Mouse (Mus musculus): ENCODE data around the gene Dnase2a. TPM values are rescaled to one million over a fixed set of nuclear protein-coding genes. Genes with fewer than 3 reads are reported as not detected.

The Dnase2a gene
- polyA plus RNA-seq, 1 experiment: 44.9 TPM

DNA sequence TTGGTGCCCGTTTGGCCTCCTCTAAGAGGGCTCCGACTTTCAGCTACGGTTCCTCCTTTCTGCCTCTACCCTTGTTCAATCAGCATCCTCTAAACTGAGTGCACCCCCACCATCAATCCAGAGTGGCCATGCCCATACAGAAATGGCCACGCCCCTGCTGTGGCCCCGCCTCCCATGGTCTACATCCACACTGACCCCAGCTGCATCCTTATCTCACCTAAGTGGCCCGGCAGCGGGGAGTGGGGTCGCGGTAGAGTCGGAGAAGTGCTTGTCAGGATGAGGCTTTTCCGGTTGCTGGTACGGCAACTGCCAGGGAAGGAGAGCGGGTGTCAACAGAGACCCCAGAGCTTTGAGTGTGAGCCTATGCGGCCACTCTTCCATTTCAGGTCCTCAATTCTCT is 27.1 kb downstream of the Dnase2a start:
- TF ChIP-seq POLR2A (IDR thresholded peaks at IDR 0.05; ENCODE audit: low read depth, low read length): no peak
- TF ChIP-seq CTCF (IDR thresholded peaks at IDR 0.05; ENCODE audit: extremely low read depth, insufficient read depth, insufficient read length, insufficient replicate concordance): no peak
- Histone ChIP-seq H3K27ac (ENCODE audit: insufficient read depth, low read length) (no peak overlapping the region), H3K4me3 (ENCODE audit: extremely low read depth, insufficient read depth, insufficient read length) (no peak overlapping the region), H3K4me1 (ENCODE audit: control insufficient read depth, insufficient read depth, insufficient read length) (peaks cover 8% of the 10 kb centered on the region; the same call in 1 of the 2 replicates), H3K27me3 (ENCODE audit: control insufficient read depth, insufficient read depth, low read length) (peaks cover 14% of the 10 kb centered on the region), H3K36me3 (ENCODE audit: control insufficient read depth, insufficient read depth, low read length) (no peaks in the 10 kb centered on the region)
- WGBS: 5% methylated on average over 14 of the region's 14 CpGs
- no peak for DNase-seq (ENCODE audit: low read depth in 1 of 2, low spot score in 2 of 2)

GRCm38 (mm10) chr8:84936041-84936961 is 27.9 kb downstream of the Dnase2a start:
- 24% methylated on average over 23 of the region's 23 CpGs for WGBS
- Histone ChIP-seq H3K36me3 (ENCODE audit: control insufficient read depth, insufficient read depth, low read length) (no peaks in the 10 kb centered on the region), H3K4me1 (ENCODE audit: control insufficient read depth, insufficient read depth, insufficient read length) (peaks cover 8% of the 10 kb centered on the region; the same call in 1 of the 2 replicates), H3K27ac (ENCODE audit: insufficient read depth, low read length) (no peak overlapping the region), H3K4me3 (ENCODE audit: extremely low read depth, insufficient read depth, insufficient read length) (no peak overlapping the region), H3K27me3 (ENCODE audit: control insufficient read depth, insufficient read depth, low read length) (peaks cover 14% of the 10 kb centered on the region)
- DNase-seq (ENCODE audit: low read depth in 1 of 2, low spot score in 2 of 2): no peak
- TF ChIP-seq CTCF (IDR thresholded peaks at IDR 0.05; ENCODE audit: extremely low read depth, insufficient read depth, insufficient read length, insufficient replicate concordance): no peak
- TF ChIP-seq POLR2A (IDR thresholded peaks at IDR 0.05; ENCODE audit: low read depth, low read length): no peak

- Histone ChIP-seq H3K4me3 (ENCODE audit: extremely low read depth, insufficient read depth, insufficient read length) (peak within 1 kb of the TSS; percentile 47; the same call in 1 of the 2 replicates), H3K4me1 (ENCODE audit: control insufficient read depth, insufficient read depth, insufficient read length) (peaks cover 8% of the 10 kb centered on the region; the same call in 1 of the 2 replicates), H3K36me3 (ENCODE audit: control insufficient read depth, insufficient read depth, low read length) (no peaks in the 10 kb centered on the region), H3K27me3 (ENCODE audit: control insufficient read depth, insufficient read depth, low read length) (peaks cover 14% of the 10 kb centered on the region), H3K27ac (ENCODE audit: insufficient read depth, low read length) (no peak within 1 kb of the TSS)
- no peak for TF ChIP-seq POLR2A (IDR thresholded peaks at IDR 0.05; ENCODE audit: low read depth, low read length)
- peak; percentile 63 for TF ChIP-seq CTCF (IDR thresholded peaks at IDR 0.05; ENCODE audit: extremely low read depth, insufficient read depth, insufficient read length, insufficient replicate concordance)
- DNase-seq (ENCODE audit: low read depth in 1 of 2, low spot score in 2 of 2): peak in 1 of 2 experiments; percentile 46
- 2% methylated on average over 44 of the region's 50 CpGs for WGBS
These were observed 28.7 kb downstream of the Dnase2a start, which contains the start of gene Mast1 for GRCm38 (mm10) chr8:84936962-84937546. Gene Mast1, minus strand, starts transcription at chr8:84937359.

GRCm38 (mm10) chr8:84937620-84938485 is 29.5 kb downstream of the Dnase2a start:
- H3K4me3 ChIP-seq (ENCODE audit: extremely low read depth, insufficient read depth, insufficient read length): no peak overlapping the region
- H3K27me3 ChIP-seq (ENCODE audit: control insufficient read depth, insufficient read depth, low read length): peaks cover 14% of the 10 kb centered on the region
- no peak for TF ChIP-seq POLR2A (IDR thresholded peaks at IDR 0.05; ENCODE audit: low read depth, low read length)
- 60% methylated on average over 13 of the region's 13 CpGs for WGBS
- peaks cover 8% of the 10 kb centered on the region; the same call in 1 of the 2 replicates for H3K4me1 ChIP-seq (ENCODE audit: control insufficient read depth, insufficient read depth, insufficient read length)
- H3K27ac ChIP-seq (ENCODE audit: insufficient read depth, low read length): no peak overlapping the region
- no peaks in the 10 kb centered on the region for H3K36me3 ChIP-seq (ENCODE audit: control insufficient read depth, insufficient read depth, low read length)
- DNase-seq (ENCODE audit: low read depth in 1 of 2, low spot score in 2 of 2): no peak

GRCm38 (mm10) chr8:84943699-84944098 is 35.3 kb downstream of the Dnase2a start:
- TF ChIP-seq CTCF (IDR thresholded peaks at IDR 0.05; ENCODE audit: extremely low read depth, insufficient read depth, insufficient read length, insufficient replicate concordance) (no peak), POLR2A (IDR thresholded peaks at IDR 0.05; ENCODE audit: low read depth, low read length) (no peak)
- H3K4me3 ChIP-seq (ENCODE audit: extremely low read depth, insufficient read depth, insufficient read length): no peak overlapping the region
- H3K27ac ChIP-seq (ENCODE audit: insufficient read depth, low read length): no peak overlapping the region
- WGBS: 41% methylated on average over 4 of the region's 4 CpGs
- H3K36me3 ChIP-seq (ENCODE audit: control insufficient read depth, insufficient read depth, low read length): no peaks in the 10 kb centered on the region
- peaks cover 4% of the 10 kb centered on the region for H3K4me1 ChIP-seq (ENCODE audit: control insufficient read depth, insufficient read depth, insufficient read length)
- no peak for DNase-seq (ENCODE audit: low read depth in 1 of 2, low spot score in 2 of 2)
- H3K27me3 ChIP-seq (ENCODE audit: control insufficient read depth, insufficient read depth, low read length): peaks cover 22% of the 10 kb centered on the region

DNA sequence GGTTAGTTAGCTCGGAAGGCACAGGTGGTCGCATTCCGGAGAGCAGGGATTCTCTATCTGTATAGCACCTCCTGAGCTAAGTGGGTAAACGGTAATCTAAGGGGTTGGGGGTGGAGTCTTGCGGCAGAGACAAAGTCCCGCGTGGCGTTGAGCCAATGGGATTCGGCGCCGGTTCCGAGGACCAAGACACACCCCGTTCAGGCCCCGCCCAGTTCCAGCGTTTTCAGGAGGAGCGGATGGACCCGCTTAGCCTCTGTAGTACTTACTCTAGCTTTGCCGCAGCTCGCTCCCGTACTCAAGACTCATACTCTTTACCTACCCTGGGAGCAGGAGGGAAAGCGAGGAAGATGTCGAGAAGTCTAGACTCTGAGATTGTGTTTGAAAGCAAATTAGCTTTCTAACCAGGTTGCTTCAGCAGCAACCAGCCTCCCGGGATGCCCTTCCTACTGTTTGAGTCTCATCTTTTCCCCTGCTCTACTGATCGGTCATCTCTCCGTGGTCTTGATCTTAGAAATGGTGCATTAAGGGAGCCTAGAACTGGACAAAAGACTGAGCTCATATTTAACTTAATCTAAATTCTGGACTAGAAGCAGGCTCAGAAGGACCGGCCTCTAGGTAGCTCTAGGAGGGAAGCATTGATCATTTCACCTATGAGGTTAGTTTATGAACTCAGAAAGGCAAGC is 36.3 kb downstream of the Dnase2a start:
- DNase-seq (ENCODE audit: low read depth in 1 of 2, low spot score in 2 of 2): no peak
- TF ChIP-seq POLR2A (IDR thresholded peaks at IDR 0.05; ENCODE audit: low read depth, low read length): no peak
- no peak for TF ChIP-seq CTCF (IDR thresholded peaks at IDR 0.05; ENCODE audit: extremely low read depth, insufficient read depth, insufficient read length, insufficient replicate concordance)
- H3K27me3 ChIP-seq (ENCODE audit: control insufficient read depth, insufficient read depth, low read length): peaks cover 22% of the 10 kb centered on the region

More for the DNA sequence above, 36.3 kb downstream of the Dnase2a start:
- no peak overlapping the region for H3K27ac ChIP-seq (ENCODE audit: insufficient read depth, low read length)
- 8% methylated on average over 26 of the region's 26 CpGs for WGBS
- no peak overlapping the region for H3K4me3 ChIP-seq (ENCODE audit: extremely low read depth, insufficient read depth, insufficient read length)
- H3K36me3 ChIP-seq (ENCODE audit: control insufficient read depth, insufficient read depth, low read length): no peaks in the 10 kb centered on the region
- H3K4me1 ChIP-seq (ENCODE audit: control insufficient read depth, insufficient read depth, insufficient read length): peaks cover 4% of the 10 kb centered on the region

Measured in spleen, adult 2 months (tissue).